ENCODE assay signal across 8 mouse cellular contexts in the genomic region with DNA sequence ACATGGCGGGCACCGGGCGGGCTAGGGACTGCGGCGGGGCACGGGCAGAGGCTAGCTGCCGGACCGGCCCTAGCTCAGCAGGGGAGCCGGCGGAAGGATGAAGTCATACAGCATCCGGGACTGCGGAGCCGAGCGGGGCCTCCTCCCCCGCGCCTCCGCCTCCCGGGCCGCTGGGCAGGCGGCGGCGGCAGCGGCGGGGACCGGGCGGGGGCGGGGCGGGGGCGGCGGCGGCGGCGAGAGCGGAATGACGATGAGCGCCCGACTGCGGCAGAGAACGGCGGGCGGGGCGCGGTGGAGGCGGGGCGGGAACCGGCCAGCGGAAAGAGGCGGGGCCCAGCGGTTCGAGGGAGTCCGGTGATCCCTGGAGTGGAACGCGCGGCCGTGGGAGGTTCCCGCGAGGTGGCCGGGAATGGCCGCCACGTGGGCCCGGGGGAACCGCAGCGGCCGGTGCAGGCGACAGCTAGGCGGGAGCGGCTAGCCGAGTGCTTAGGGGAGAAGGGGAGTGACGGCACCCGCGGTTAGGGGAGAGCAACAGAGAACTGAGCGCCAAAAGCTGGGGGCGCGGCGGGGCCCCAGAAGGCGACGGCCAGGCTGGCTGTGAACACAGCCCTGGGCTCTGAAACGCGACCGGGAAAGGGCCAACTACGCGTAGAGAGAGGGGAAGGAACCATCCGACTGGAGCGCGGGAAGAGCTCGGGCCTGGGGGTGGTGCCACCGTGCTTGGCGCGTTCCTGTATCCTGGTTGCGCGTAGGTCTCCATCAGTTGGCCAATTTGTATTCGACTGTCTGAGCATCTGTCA. TPM values are rescaled to one million over a fixed set of nuclear protein-coding genes. Genes with fewer than 3 reads are reported as not detected.
DNase-seq lines count a peak whose midpoint lies in the region; ATAC-seq and TF ChIP-seq lines count a peak whose summit lies in the region.

A gene (minus strand): TSS at position 97 of the 800 bp plus-strand sequence.

- DNase-seq in CD4-positive, CD25-positive, alpha-beta regulatory T cell, adult 2 months (ENCODE audit: low read depth, low spot score), result peak; percentile 44
- DNase-seq in adrenal gland, postnatal 14 days, result peak; percentile 80
- DNase-seq in embryonic facial prominence, embryonic 11.5 days (ENCODE audit: low spot score), result peak; percentile 60
- no peak for DNase-seq in heart, embryonic 10.5 days (ENCODE audit: low spot score)
- DNase-seq in kidney, adult 8-10 months, result peak; percentile 62 to 72
- peak; percentile 77 for DNase-seq in stomach, postnatal 0 days (ENCODE audit: low spot score)

- H3K4me1 ChIP-seq in embryonic facial prominence, embryonic 11.5 days (ENCODE audit: control insufficient read depth, insufficient read depth, low read length), result no peaks in the 10 kb centered on the region
- H3K4me1 ChIP-seq in heart, embryonic 10.5 days, result peaks cover 36% of the 10 kb centered on the region
- peaks cover 36% of the 10 kb centered on the region for H3K4me1 ChIP-seq in liver, embryonic 12.5 days
- peaks cover 6% of the 10 kb centered on the region for H3K4me1 ChIP-seq in stomach, postnatal 0 days (replicated peaks; ENCODE audit: control insufficient read depth, insufficient read depth)

- H3K4me3 ChIP-seq in embryonic facial prominence, embryonic 11.5 days (ENCODE audit: low read depth, low read length), result peak within 1 kb of the TSS; percentile 72
- H3K4me3 ChIP-seq in heart, embryonic 10.5 days, result peak within 1 kb of the TSS; percentile 77
- peak within 1 kb of the TSS; percentile 69 for H3K4me3 ChIP-seq in liver, embryonic 12.5 days
- peak within 1 kb of the TSS; percentile 43 for H3K4me3 ChIP-seq in myocyte
- peak within 1 kb of the TSS; percentile 63 for H3K4me3 ChIP-seq in stomach, postnatal 0 days (ENCODE audit: low read depth, low read length)

- H3K36me3 ChIP-seq in embryonic facial prominence, embryonic 11.5 days (replicated peaks; ENCODE audit: control insufficient read depth, insufficient read depth, low read depth, low read length), result no peaks in the 10 kb centered on the region
- 0 out of 2 replicates have a peak, but pooled peaks cover 5% of the 10 kb centered on the region for H3K36me3 ChIP-seq in heart, embryonic 10.5 days
- H3K36me3 ChIP-seq in liver, embryonic 12.5 days, result 0 out of 2 replicates have a peak, but pooled peaks cover 5% of the 10 kb centered on the region
- no peaks in the 10 kb centered on the region for H3K36me3 ChIP-seq in myocyte (ENCODE audit: control insufficient read depth, insufficient read depth)
- no peaks in the 10 kb centered on the region for H3K36me3 ChIP-seq in stomach, postnatal 0 days (ENCODE audit: control insufficient read depth, insufficient read depth, low read length)

- peak; percentile 24 for TF ChIP-seq POLR2A in myocyte (IDR thresholded peaks at IDR 0.05; ENCODE audit: insufficient read length, low read depth)

- H3K27me3 ChIP-seq in embryonic facial prominence, embryonic 11.5 days (ENCODE audit: control insufficient read depth, insufficient read depth, low read length), result peaks cover 13% of the 10 kb centered on the region
- H3K27me3 ChIP-seq in heart, embryonic 10.5 days (ENCODE audit: insufficient read depth, poor library complexity, severe bottlenecking), result peaks cover 59% of the 10 kb centered on the region
- H3K27me3 ChIP-seq in liver, embryonic 12.5 days (replicated peaks), result peaks cover 83% of the 10 kb centered on the region
- H3K27me3 ChIP-seq in myocyte (ENCODE audit: control insufficient read depth, insufficient read depth, insufficient read length), result no peaks in the 10 kb centered on the region
- H3K27me3 ChIP-seq in stomach, postnatal 0 days (ENCODE audit: control insufficient read depth, insufficient read depth, low read length), result no peaks in the 10 kb centered on the region

- H3K4me2 ChIP-seq in embryonic facial prominence, embryonic 11.5 days (ENCODE audit: low read depth, low read length), result peak within 1 kb of the TSS; percentile 99
- peak within 1 kb of the TSS; percentile 99 for H3K4me2 ChIP-seq in liver, embryonic 12.5 days
- peak within 1 kb of the TSS; percentile 99 for H3K4me2 ChIP-seq in myocyte (ENCODE audit: low read depth)
- peak within 1 kb of the TSS; percentile 100 for H3K4me2 ChIP-seq in stomach, postnatal 0 days (replicated peaks; ENCODE audit: low read depth)

- H3K27ac ChIP-seq in embryonic facial prominence, embryonic 11.5 days (replicated peaks; ENCODE audit: low read depth, low read length), result peak within 1 kb of the TSS; percentile 44; the same call in 1 of the 2 replicates
- peak within 1 kb of the TSS; percentile 84 for H3K27ac ChIP-seq in heart, embryonic 10.5 days
- H3K27ac ChIP-seq in liver, embryonic 12.5 days, result peak within 1 kb of the TSS; percentile 39; the same call in 1 of the 2 replicates
- H3K27ac ChIP-seq in stomach, postnatal 0 days (replicated peaks), result no peak within 1 kb of the TSS

- H3K9me3 ChIP-seq in embryonic facial prominence, embryonic 11.5 days (replicated peaks; ENCODE audit: control insufficient read depth, low read length), result no peaks in the 10 kb centered on the region
- H3K9me3 ChIP-seq in heart, embryonic 10.5 days, result no peaks in the 10 kb centered on the region
- H3K9me3 ChIP-seq in liver, embryonic 12.5 days (replicated peaks), result no peaks in the 10 kb centered on the region
- no peaks in the 10 kb centered on the region for H3K9me3 ChIP-seq in stomach, postnatal 0 days (ENCODE audit: control insufficient read depth, low read length)

- no peak for TF ChIP-seq EP300 in stomach, postnatal 0 days (optimal IDR thresholded peaks at IDR 0.05)

- peak; percentile 56 for ATAC-seq in embryonic facial prominence, embryonic 11.5 days (replicated peaks; ENCODE audit: insufficient number of reproducible peaks, low FRiP score, low TSS enrichment, low read depth)
- ATAC-seq in liver, embryonic 12.5 days, result peak; percentile 71
- ATAC-seq in stomach, postnatal 0 days (ENCODE audit: low FRiP score, low TSS enrichment), result peak; percentile 67

- H3K79me2 ChIP-seq in myocyte (ENCODE audit: control insufficient read depth, insufficient read depth), result no peaks in the 10 kb centered on the region

- under 1% methylated on average over 67 of the region's 92 CpGs for WGBS in embryonic facial prominence, embryonic 11.5 days
- WGBS in heart, embryonic 10.5 days, result under 1% methylated on average over 92 of the region's 92 CpGs
- WGBS in liver, embryonic 12.5 days (ENCODE audit: insufficient replicate concordance), result 1% methylated on average over 88 of the region's 92 CpGs
- WGBS in stomach, postnatal 0 days, result 2% methylated on average over 34 of the region's 92 CpGs

- peak within 1 kb of the TSS; percentile 66 for H3ac ChIP-seq in myocyte (ENCODE audit: control insufficient read depth, insufficient read length)

- no peak for TF ChIP-seq CTCF in stomach, postnatal 0 days (IDR thresholded peaks at IDR 0.05; ENCODE audit: low read depth)

- peak within 1 kb of the TSS; percentile 78 for H3K9ac ChIP-seq in embryonic facial prominence, embryonic 11.5 days (replicated peaks; ENCODE audit: low read length)
- peak within 1 kb of the TSS; percentile 63 for H3K9ac ChIP-seq in liver, embryonic 12.5 days
- peak within 1 kb of the TSS; percentile 38 for H3K9ac ChIP-seq in stomach, postnatal 0 days (ENCODE audit: low read length)

TF ChIP-seq in myocyte, 11 proteins besides CTCF, POLR2A, EP300 and RAD21:
- no peak for TF ChIP-seq SRF (IDR thresholded peaks at IDR 0.05; ENCODE audit: control insufficient read depth, insufficient read length, low read depth)
- no peak for TF ChIP-seq MYOG (IDR thresholded peaks at IDR 0.05; ENCODE audit: control insufficient read depth in 1 of 3, insufficient read depth in 1 of 3, insufficient read length in 2 of 3, low read depth in 2 of 3)
- TF ChIP-seq USF1 (IDR thresholded peaks at IDR 0.05; ENCODE audit: low read depth), result no peak
- no peak for TF ChIP-seq TCF3 (IDR thresholded peaks at IDR 0.05; ENCODE audit: insufficient read length, low read depth)
- TF ChIP-seq REST (IDR thresholded peaks at IDR 0.05; ENCODE audit: insufficient read depth, insufficient read length), result no peak
- TF ChIP-seq E2F4 (IDR thresholded peaks at IDR 0.05; ENCODE audit: insufficient read depth), result no peak
- no peak for TF ChIP-seq MAX (IDR thresholded peaks at IDR 0.05; ENCODE audit: low read depth)
- no peak for TF ChIP-seq MYOD1 (IDR thresholded peaks at IDR 0.05; ENCODE audit: control insufficient read depth in 1 of 3, insufficient read length in 2 of 3, low read depth in 2 of 3)
- no peak for TF ChIP-seq TCF12 (IDR thresholded peaks at IDR 0.05; ENCODE audit: insufficient read depth, poor library complexity, severe bottlenecking)
- TF ChIP-seq POLR2AphosphoS2 (IDR thresholded peaks at IDR 0.05; ENCODE audit: insufficient read length, low read depth), result no peak
- TF ChIP-seq CEBPB (IDR thresholded peaks at IDR 0.05; ENCODE audit: insufficient read depth, poor library complexity, severe bottlenecking), result no peak

RNA-seq across cellular contexts. Expression of the gene that starts here (rescaled TPM):
- 31.7 and 50.9 TPM in 2 replicates for total RNA-seq in adrenal gland, postnatal 14 days (2021)
- polyA plus RNA-seq in embryonic facial prominence, embryonic 11.5 days (2014; fragmentation: Nextera tagmentation; extraction: Ambion mirVana), result 1.8 and 2.2 TPM in 2 replicates
- polyA plus RNA-seq in heart, embryonic 10.5 days (2016; fragmentation: Nextera tagmentation; extraction: Ambion mirVana), result 0.54 and 0.83 TPM in 2 replicates
- 0.56 and 0.61 TPM in 2 replicates for polyA plus RNA-seq in liver, embryonic 12.5 days (2016; fragmentation: Nextera tagmentation; extraction: Ambion mirVana)
- polyA plus RNA-seq in myocyte (2012; fragmentation: generic; extraction: Trizol), result 9.4 TPM
- 0.74 and 1.2 TPM in 2 replicates for polyA plus RNA-seq in stomach, postnatal 0 days (2015; fragmentation: Nextera tagmentation; extraction: Ambion mirVana)

Comparison
In these comparisons a context has a peak if more than half of its experiments do, and no peak if none do; other contexts are left out.
1. Peak in ATAC-seq, H3K4me3 ChIP-seq, H3K27ac ChIP-seq, H3K9ac ChIP-seq and H3K4me2 ChIP-seq in liver, embryonic 12.5 days; RNA of the gene not detected or under 1 TPM.